Mouse (Mus musculus) frontal cortex, adult 2 months (tissue): Measurements from ENCODE around the gene Eif2b4. TPM values are rescaled to one million over a fixed set of nuclear protein-coding genes. Genes with fewer than 3 reads are reported as not detected.

ENCODE experiments used
- DNase-seq, 2 experiments: peaks; one replicate each; pipeline ENCODE4 v3.0.0; 2022; ENCODE audit warnings: low spot score in 1 of 2; ENCODE audit errors: extremely low spot score in 1 of 2
- polyA plus RNA-seq: library from polyadenylated mRNA; depleted of rRNA; stranded (reverse); fragments of >200 nt; gene quantifications from 2 replicates; pipeline ENCODE4 v1.2.3, GENCODE M21; 2012; rRNA removed

Eif2b4 gene
- polyA plus RNA-seq, 1 experiment = 63.3 TPM

DNA sequence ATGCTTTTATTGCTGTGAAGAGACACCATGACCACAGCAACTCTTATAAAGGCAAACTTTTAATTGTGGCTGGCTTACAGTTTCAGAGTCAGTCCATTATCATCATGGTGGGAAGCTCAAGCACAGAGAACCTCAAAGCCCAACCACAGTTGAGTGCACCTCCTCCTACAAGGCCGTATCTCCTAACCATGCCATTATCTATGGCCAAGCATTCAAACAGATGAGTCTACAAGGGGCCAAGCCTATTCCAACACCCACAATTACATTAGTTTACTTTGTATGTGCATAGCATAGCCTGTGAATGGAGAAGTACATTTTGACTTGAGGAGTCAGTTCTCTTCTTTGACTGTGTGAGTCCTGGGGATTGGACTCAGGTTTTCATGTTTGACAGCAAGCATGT, 28.4 kb downstream of the Eif2b4 start:
- no peak for DNase-seq

DNA sequence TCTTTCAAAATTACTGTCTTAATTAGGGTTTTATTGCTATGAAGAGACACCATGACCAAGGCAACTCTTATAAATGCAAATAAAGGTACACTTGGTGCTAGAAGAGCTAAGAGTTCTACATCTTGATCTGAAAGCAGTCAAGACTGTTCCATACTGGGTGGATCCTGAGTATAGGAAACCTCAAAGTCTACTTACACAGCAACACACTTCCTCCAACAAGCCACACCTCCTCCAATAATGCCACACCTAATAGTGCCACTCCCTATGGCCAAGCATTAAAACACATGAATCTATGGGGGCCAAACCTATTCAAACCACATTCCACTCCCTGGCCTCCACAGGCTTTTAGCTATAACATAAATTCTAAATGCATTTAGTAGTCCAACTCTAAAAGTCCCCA, 30.8 kb downstream of the Eif2b4 start:
- no peak for DNase-seq

DNA sequence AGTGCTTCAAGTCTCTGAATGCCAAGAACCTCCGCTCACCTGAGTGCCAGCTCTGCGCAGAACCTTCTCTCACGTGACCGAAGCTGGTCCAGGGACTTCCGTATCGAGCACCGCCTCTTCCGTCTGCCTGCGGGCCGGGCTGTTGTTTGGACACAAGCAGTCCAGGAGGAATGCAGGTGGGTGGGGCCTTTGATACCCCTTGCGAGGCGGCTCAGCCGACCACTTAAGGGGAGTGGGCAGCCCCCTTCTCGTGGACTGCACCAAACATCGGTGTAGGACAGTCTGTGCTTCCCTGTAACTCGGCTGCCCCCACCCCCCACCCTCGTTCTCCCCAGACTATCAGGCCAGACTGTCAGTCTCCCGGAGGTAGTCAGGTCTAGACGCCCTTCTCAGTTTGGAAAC, 39.1 kb downstream of the Eif2b4 start, which contains the start of gene Mpv17:
Gene Mpv17 (minus strand): TSS at position 100 of the 402 bp plus-strand sequence.
- peak; percentile 73 to 84 for DNase-seq

DNA sequence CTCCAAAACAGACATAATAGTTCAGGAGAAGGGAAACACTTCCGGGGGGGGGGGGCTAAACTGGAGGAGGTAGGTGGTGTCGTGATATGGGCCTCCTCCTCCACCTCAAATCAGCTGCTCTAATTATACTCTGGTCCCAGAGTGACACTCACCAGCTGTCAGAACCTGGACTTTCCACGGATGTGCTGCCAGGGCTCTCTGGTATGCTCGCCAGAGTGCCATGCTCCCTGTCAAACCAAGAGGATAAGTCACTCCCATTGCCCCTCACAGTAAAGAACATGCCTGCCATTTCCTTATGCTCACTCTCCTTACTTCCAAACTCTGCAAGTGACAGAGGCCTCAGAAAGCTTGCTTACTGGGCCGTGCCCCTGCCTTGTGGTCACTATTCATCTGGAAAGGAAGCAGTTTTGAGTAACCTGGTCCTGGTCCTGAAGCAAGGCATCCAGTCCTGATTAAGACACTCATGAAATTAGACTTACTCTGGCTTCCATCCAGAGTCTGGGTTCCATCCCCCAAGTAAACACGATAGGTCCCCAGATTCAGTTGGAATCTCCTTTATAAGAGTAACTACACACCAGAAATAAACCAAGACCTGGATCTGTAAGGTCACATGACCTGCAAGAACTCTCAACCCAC, 39.6 kb downstream of the Eif2b4 start:
- no peak for DNase-seq

DNA sequence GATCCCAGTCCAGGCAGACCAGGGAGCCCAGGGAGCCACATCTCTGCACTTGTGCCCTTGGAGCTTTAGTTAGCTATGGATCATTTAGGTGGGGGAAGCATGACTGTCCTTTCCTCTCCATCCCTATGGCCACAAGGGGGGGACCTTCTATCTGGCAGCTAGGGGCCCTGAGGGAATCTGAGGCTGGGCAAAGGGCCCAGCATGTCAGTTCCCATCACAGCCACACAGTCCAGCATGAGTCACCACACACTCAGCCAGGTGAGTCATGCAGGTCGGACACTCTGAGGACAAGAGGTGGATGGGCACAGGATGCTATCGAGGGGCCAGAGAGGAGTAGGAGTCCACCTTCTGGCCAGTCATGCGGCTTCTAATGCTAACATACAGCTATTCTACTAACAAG, 41.5 kb downstream of the Eif2b4 start:
- no peak for DNase-seq

DNA sequence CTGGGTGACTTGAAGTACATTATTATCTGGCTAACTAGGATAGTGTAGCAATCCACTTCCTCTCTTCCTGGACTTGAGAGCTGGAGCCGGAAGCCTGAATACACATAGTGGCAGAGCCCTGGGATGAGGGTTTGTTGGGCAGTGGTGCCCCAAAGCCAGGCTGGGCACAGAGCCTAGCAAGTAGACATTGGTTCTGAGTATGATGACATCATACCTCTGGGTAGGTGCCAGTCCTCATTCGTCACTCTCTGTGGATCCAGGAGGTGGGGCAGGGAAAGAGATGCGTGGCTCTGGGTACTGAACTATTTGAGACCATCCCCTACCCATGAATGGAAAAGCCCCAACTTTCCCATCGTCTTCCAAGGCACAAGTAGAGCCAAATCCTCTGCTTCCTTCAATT, 43.4 kb downstream of the Eif2b4 start:
- DNase-seq = no peak

DNA sequence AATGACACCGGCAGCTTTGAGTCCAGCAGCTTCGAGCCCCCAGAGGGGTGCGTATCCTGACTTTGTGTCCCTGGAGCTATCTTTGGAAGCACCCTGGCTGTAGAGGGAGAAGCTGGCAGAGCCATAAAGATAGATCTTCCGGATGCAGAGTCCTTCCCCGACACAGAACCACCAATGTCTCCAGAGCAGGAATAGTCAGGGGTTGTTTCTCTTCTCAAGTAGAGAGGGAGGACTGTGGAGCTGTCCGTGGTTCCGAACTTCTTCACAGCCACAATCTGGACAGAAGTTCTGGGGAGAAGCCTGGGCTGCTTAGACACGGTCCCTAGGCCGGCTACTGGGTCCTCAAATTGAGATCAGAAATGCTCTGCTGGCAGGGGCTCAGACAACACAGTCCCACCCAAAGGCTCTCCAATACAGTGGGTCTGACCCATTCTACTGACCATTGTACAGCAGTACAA, 54.2 kb downstream of the Eif2b4 start:
- no peak for DNase-seq

DNA sequence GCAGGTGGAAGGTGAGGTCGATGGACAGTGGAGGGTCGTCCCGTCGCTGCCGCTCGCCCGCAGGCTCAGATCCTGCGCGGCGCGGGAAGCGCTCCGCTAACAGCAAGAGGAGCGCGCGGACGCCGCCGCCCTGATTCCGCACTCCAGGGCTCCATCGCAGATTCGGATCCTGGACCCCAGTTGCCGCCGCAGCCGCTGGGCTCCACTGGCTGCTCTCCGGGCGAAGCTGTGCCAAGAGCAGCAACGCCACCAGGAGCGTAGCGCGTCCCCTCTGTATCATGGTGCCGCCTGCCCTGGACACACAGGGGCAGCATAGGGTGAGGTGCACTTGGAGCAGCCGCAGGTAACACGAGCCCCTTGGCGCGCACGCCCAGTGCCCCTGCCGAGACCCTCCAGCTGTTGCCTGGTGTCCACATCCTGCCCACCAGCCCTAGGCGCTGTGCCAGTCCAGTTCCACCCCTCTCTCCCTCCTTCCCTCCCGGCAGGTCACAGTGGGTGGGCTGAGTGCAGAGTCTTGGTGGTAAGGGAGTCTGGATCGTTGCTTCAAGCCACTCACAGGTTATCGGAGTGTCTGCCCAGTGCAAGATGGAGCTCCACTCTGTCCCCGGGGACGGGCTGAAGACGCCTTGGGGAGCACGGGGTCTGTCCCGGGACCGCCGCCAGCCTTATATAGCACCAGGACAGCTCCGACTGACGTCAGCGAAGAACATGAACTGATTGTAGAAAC, 54.8 kb downstream of the Eif2b4 start, which contains the start of gene Ucn:
Gene Ucn (minus strand): TSS at position 589 of the 727 bp plus-strand sequence.
- DNase-seq = no peak

DNA sequence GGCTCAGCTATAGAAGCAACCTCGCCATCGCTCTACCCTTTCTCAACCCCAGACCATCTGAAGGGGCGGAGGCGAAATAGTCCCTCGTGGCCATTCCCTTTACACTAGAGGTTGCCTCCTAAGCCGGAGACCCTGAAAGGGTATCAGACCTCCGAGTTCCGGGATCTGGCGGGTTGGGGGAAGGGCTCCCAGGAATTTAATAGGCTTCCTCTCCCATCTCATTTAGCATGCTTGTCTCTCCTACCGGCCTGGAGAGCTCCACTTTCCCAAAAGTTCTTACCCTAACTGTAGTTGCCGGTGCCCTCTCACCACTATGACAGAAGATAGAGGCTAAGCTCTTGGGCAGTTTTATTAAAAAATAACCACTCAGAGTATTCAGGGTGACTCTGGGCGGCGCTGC, 55.6 kb downstream of the Eif2b4 start:
- DNase-seq = no peak

Other genes starting within 250 kb of the Eif2b4 start
- gene Cgref1, start 247.8 kb downstream of the Eif2b4 start, polyA plus RNA-seq = 25.6 and 39.1 TPM in 2 replicates
- gene Preb, start 233.1 kb downstream of the Eif2b4 start, polyA plus RNA-seq = 192 and 208 TPM in 2 replicates
- gene Tcf23, start 224.8 kb downstream of the Eif2b4 start, polyA plus RNA-seq = 0.20 and 0.21 TPM in 2 replicates
- gene Atraid, start 145.1 kb downstream of the Eif2b4 start, polyA plus RNA-seq = 175 TPM in 2 replicates
- gene Slc5a6, start 144.5 kb downstream of the Eif2b4 start, polyA plus RNA-seq = 33.1 and 35.2 TPM in 2 replicates
- 14.8 and 18.0 TPM in 2 replicates for gene Cad, start 138.7 kb downstream of the Eif2b4 start, polyA plus RNA-seq
- not detected in 2 replicates for gene Dnajc5g, start 87.1 kb downstream of the Eif2b4 start, polyA plus RNA-seq
- 140 and 173 TPM in 2 replicates for gene Slc30a3, start 85.2 kb downstream of the Eif2b4 start, polyA plus RNA-seq
- 0.64 and 2.0 TPM in 2 replicates for gene Trim54, start 76.7 kb downstream of the Eif2b4 start, polyA plus RNA-seq
- gene Ucn, start 54.6 kb downstream of the Eif2b4 start, polyA plus RNA-seq = 2.0 and 2.7 TPM in 2 replicates
- gene Mpv17, start 39.2 kb downstream of the Eif2b4 start, polyA plus RNA-seq = 98.3 and 108 TPM in 2 replicates
- gene Gm29609, start 13.5 kb downstream of the Eif2b4 start, polyA plus RNA-seq = 3.0 and 4.0 TPM in 2 replicates
- 80.3 and 89.9 TPM in 2 replicates for gene Gtf3c2, start 13.3 kb downstream of the Eif2b4 start, polyA plus RNA-seq
- 86.9 and 89.2 TPM in 2 replicates for gene Snx17, start 203 bp downstream of the Eif2b4 start, polyA plus RNA-seq
- 44.6 and 47.2 TPM in 2 replicates for gene Zfp513, start 8.9 kb upstream of the Eif2b4 start, polyA plus RNA-seq
- gene Ppm1g, start 27.3 kb upstream of the Eif2b4 start, polyA plus RNA-seq = 90.8 and 98.9 TPM in 2 replicates
- gene Nrbp1, start 47.4 kb upstream of the Eif2b4 start, polyA plus RNA-seq = 99.9 and 116 TPM in 2 replicates
- gene Gm9970, start 47.8 kb upstream of the Eif2b4 start, polyA plus RNA-seq = not detected in 2 replicates
- 3.0 and 3.2 TPM in 2 replicates for gene Krtcap3, start 58.3 kb upstream of the Eif2b4 start, polyA plus RNA-seq
- gene Ift172, start 97.7 kb upstream of the Eif2b4 start, polyA plus RNA-seq = 69.6 and 78.0 TPM in 2 replicates
- gene Fndc4, start 102.7 kb upstream of the Eif2b4 start, polyA plus RNA-seq = 132 and 178 TPM in 2 replicates
- gene Gckr, start 104.0 kb upstream of the Eif2b4 start, polyA plus RNA-seq = 0.16 and 0.23 TPM in 2 replicates